Mouse (Mus musculus): ENCODE results near the gene Slc24a3.

Slc24a3 gene

GRCm38 (mm10) chr2:145536986-145537385 lies 369.4 kb downstream of the Slc24a3 start:
- no peak for DNase-seq (ENCODE audit: low read depth, low spot score)

GRCm38 (mm10) chr2:145541695-145542094 lies 374.1 kb downstream of the Slc24a3 start:
- DNase-seq (ENCODE audit: low read depth, low spot score): no peak

- no peak for DNase-seq (ENCODE audit: low read depth, low spot score)
Measured at GRCm38 (mm10) chr2:145546071-145546470, 378.5 kb downstream of the Slc24a3 start.

- DNase-seq (ENCODE audit: low read depth, low spot score): no peak
Measured at GRCm38 (mm10) chr2:145554722-145555252, 387.2 kb downstream of the Slc24a3 start.

- no peak for DNase-seq (ENCODE audit: low read depth, low spot score)
Measured at GRCm38 (mm10) chr2:145555713-145556112, 388.2 kb downstream of the Slc24a3 start.

- DNase-seq (ENCODE audit: low read depth, low spot score): peak; percentile 58
Measured at GRCm38 (mm10) chr2:145557361-145557931, 389.9 kb downstream of the Slc24a3 start.

GRCm38 (mm10) chr2:145562493-145562892 lies 394.9 kb downstream of the Slc24a3 start:
- DNase-seq (ENCODE audit: low read depth, low spot score): no peak

GRCm38 (mm10) chr2:145564596-145564995 lies 397.0 kb downstream of the Slc24a3 start:
- no peak for DNase-seq (ENCODE audit: low read depth, low spot score)

- no peak for DNase-seq (ENCODE audit: low read depth, low spot score)
Measured at GRCm38 (mm10) chr2:145566904-145567303, 399.4 kb downstream of the Slc24a3 start.

GRCm38 (mm10) chr2:145571943-145572342 lies 404.4 kb downstream of the Slc24a3 start:
- no peak for DNase-seq (ENCODE audit: low read depth, low spot score)

- no peak for DNase-seq (ENCODE audit: low read depth, low spot score)
Measured at GRCm38 (mm10) chr2:145574148-145574547, 406.6 kb downstream of the Slc24a3 start.

- peak; percentile 19 for DNase-seq (ENCODE audit: low read depth, low spot score)
Measured at GRCm38 (mm10) chr2:145583103-145583502, 415.5 kb downstream of the Slc24a3 start.

GRCm38 (mm10) chr2:145585437-145585836 lies 417.9 kb downstream of the Slc24a3 start:
- no peak for DNase-seq (ENCODE audit: low read depth, low spot score)

GRCm38 (mm10) chr2:145588009-145588737 lies 420.6 kb downstream of the Slc24a3 start:
- peak; percentile 78 for DNase-seq (ENCODE audit: low read depth, low spot score)

- no peak for DNase-seq (ENCODE audit: low read depth, low spot score)
Measured at GRCm38 (mm10) chr2:145591881-145592280, 424.3 kb downstream of the Slc24a3 start.

GRCm38 (mm10) chr2:145593649-145594347 lies 426.2 kb downstream of the Slc24a3 start:
- no peak for DNase-seq (ENCODE audit: low read depth, low spot score)

- no peak for DNase-seq (ENCODE audit: low read depth, low spot score)
Measured at GRCm38 (mm10) chr2:145597866-145598265, 430.3 kb downstream of the Slc24a3 start.

GRCm38 (mm10) chr2:145607844-145608243 lies 440.3 kb downstream of the Slc24a3 start:
- no peak for DNase-seq (ENCODE audit: low read depth, low spot score)

- peak; percentile 68 for DNase-seq (ENCODE audit: low read depth, low spot score)
Measured at GRCm38 (mm10) chr2:145610796-145611705, 443.5 kb downstream of the Slc24a3 start.

GRCm38 (mm10) chr2:145612937-145613336 lies 445.4 kb downstream of the Slc24a3 start:
- no peak for DNase-seq (ENCODE audit: low read depth, low spot score)

- no peak for DNase-seq (ENCODE audit: low read depth, low spot score)
Measured at GRCm38 (mm10) chr2:145613705-145614104, 446.2 kb downstream of the Slc24a3 start.
